ENCODE assay signal across 7 mouse cellular contexts in the genomic region with DNA sequence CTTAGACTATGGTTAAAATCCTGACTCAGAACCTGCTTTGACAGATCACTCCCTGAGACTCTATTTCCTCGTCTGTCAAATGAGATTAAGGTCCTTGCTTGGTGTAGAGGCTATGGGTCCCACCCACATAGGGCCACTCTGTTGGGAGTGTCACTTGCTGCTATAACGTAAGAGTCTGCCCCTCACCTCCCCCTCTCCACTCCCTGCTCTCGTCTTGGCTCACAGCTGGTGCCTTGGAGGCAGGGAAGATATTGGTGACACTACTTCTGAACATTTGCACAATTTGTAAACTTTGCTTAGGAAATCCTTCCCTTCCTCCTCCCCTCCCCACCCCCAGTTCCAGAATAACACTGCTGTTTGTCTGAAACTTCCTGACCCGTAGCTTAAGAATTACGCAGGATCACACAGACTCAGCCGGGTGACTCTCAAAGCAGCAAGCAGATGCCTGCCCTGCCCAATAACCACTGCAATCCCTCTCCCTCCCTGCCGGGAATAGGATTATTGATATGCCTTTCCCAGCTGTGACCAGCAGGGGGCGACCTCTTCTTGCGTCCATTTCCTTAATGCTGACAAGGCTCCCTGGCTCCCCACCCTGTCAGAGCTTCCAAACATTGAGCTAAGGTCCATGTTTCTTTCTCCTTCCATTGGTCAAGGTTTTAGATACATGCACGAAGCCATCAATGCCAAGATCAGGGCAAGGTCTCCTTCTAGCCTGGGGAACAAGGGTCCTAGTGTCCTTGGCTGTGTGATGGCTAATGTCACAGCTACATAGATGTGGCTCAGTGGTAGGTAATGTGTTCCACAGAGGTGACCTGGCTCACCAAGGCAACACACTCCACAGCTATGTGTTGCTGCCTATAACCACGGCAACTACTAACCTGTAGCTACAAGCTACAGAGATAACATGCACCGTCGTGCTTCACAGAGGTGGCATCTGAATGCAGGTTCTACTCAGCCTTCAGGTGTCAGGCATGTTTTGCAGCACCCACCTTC.
DNase-seq lines count a peak whose midpoint lies in the region; ATAC-seq and TF ChIP-seq lines count a peak whose summit lies in the region.

No protein-coding gene starts in this region.

- no peak overlapping the region for H3K27ac ChIP-seq in limb, embryonic 14.5 days (replicated peaks; ENCODE audit: low read depth, low read length)

- no peaks in the 10 kb centered on the region for H3K27me3 ChIP-seq in limb, embryonic 14.5 days (ENCODE audit: control insufficient read depth, insufficient read depth, low read length)

- no peaks in the 10 kb centered on the region for H3K4me1 ChIP-seq in limb, embryonic 14.5 days (ENCODE audit: control insufficient read depth, insufficient read depth, low read length)

- H3K4me2 ChIP-seq in limb, embryonic 14.5 days (replicated peaks; ENCODE audit: low read depth, low read length, severe bottlenecking): no peak overlapping the region

- peak; percentile 26; the same call in 1 of the 2 replicates for ATAC-seq in limb, embryonic 14.5 days (ENCODE audit: low FRiP score, low read depth)

- H3K36me3 ChIP-seq in limb, embryonic 14.5 days (ENCODE audit: control insufficient read depth, insufficient read depth, low read length): no peaks in the 10 kb centered on the region

- TF ChIP-seq POLR2A in limb, embryonic 14.5 days (IDR thresholded peaks at IDR 0.05; ENCODE audit: borderline replicate concordance, extremely low read depth, insufficient read depth, insufficient read length): no peak

- 21% methylated on average over 13 of the region's 13 CpGs for WGBS in limb, embryonic 14.5 days

- H3K9me3 ChIP-seq in limb, embryonic 14.5 days (ENCODE audit: control insufficient read depth, low read length): no peaks in the 10 kb centered on the region

- no peak overlapping the region for H3K4me3 ChIP-seq in limb, embryonic 14.5 days (replicated peaks; ENCODE audit: low read length)

- peak; percentile 59 for DNase-seq in adrenal gland, adult 8-10 months
- peak; percentile 86 for DNase-seq in embryo, embryonic 11 days
- peak; percentile 65 to 79 for DNase-seq in gastrocnemius, postnatal 4 days (ENCODE audit: low spot score in 2 of 2)
- DNase-seq in kidney, adult 9 months: peak; percentile 61
- peak; percentile 71 for DNase-seq in limb, embryonic 14.5 days (ENCODE audit: low spot score)
- peak; percentile 29 to 55 for DNase-seq in monocyte, adult 2 months (ENCODE audit: low read depth in 1 of 2, low spot score in 2 of 2)
- peak; percentile 43 to 75 for DNase-seq in spleen, postnatal 10 days (ENCODE audit: low spot score in 2 of 2)

- no peak overlapping the region for H3K9ac ChIP-seq in limb, embryonic 14.5 days (ENCODE audit: low read depth, low read length, severe bottlenecking)
